Mouse (Mus musculus): ENCODE measurements around the gene 1190007I07Rik. TPM values are rescaled to one million over a fixed set of nuclear protein-coding genes. Genes with fewer than 3 reads are reported as not detected.

1190007I07Rik gene
- total and polyA plus RNA-seq, 3 experiments: 35.7 to 70.5 (median 53.6) TPM

GRCm38 (mm10) chr10:82632496-82633280 lies 9.7 kb upstream of the 1190007I07Rik start:
- H3K27me3 ChIP-seq (replicated peaks): no peaks in the 10 kb centered on the region
- peaks cover 8 to 52% of the 10 kb centered on the region in 2 experiments for H3K36me3 ChIP-seq (replicated peaks in 1 of 2; ENCODE audit: control insufficient read depth in 1 of 2, insufficient read depth in 1 of 2, low read length in 1 of 2)
- no peak overlapping the region for H3K9ac ChIP-seq (ENCODE audit: insufficient read depth, low read depth)
- dilution Hi-C loops (cut with MboI; ENCODE audit: extremely low pct_ligation_motif_present, extremely low pct_unique_long_range_greater_than_20kb, low sequenced_read_pairs) (no loop called here), in situ Hi-C loops (cut with MboI; ENCODE audit: low pct_ligation_motif_present, low pct_unique_long_range_greater_than_20kb, low sequenced_read_pairs) (no loop called here)
- H3K79me2 ChIP-seq (replicated peaks; ENCODE audit: control insufficient read depth, extremely low read depth, insufficient read depth, poor library complexity, severe bottlenecking): peaks cover 34% of the 10 kb centered on the region
- H3K4me3 ChIP-seq (replicated peaks in 1 of 3; ENCODE audit: low read depth in 2 of 3, low read length in 2 of 3, poor library complexity in 1 of 3): no peak overlapping the region
- no peak overlapping the region for H3K4me2 ChIP-seq (ENCODE audit: insufficient read depth, low read depth, poor library complexity, severe bottlenecking)
- peaks cover 4 to 26% of the 10 kb centered on the region in 2 experiments; a peak in 3 of 4 replicates for H3K4me1 ChIP-seq (ENCODE audit: control insufficient read depth in 1 of 2, insufficient read depth in 2 of 2)
- peaks cover 10% of the 10 kb centered on the region for H3K9me3 ChIP-seq (replicated peaks; ENCODE audit: low read length)
- DNase-seq (ENCODE audit: extremely low read depth): peak; percentile 31
- TF ChIP-seq IRF4 (IDR thresholded peaks at IDR 0.05; ENCODE audit: low read depth, low read length) (0 out of 2 replicates have a peak, but pooled peaks have one; percentile 5), KAT2A (IDR thresholded peaks at IDR 0.05; ENCODE audit: insufficient replicate concordance, low read length) (no peak)
- H3K27ac ChIP-seq (ENCODE audit: insufficient read depth, low read depth): no peak overlapping the region

- H3K36me3 ChIP-seq (replicated peaks in 1 of 2; ENCODE audit: control insufficient read depth in 1 of 2, insufficient read depth in 1 of 2, low read length in 1 of 2): peaks cover 0 to 37% of the 10 kb centered on the region in 2 experiments
- dilution Hi-C loops (cut with MboI; ENCODE audit: extremely low pct_ligation_motif_present, extremely low pct_unique_long_range_greater_than_20kb, low sequenced_read_pairs): no loop called here
Measured at GRCm38 (mm10) chr10:82631133-82631532, 8.1 kb upstream of the 1190007I07Rik start.

DNA sequence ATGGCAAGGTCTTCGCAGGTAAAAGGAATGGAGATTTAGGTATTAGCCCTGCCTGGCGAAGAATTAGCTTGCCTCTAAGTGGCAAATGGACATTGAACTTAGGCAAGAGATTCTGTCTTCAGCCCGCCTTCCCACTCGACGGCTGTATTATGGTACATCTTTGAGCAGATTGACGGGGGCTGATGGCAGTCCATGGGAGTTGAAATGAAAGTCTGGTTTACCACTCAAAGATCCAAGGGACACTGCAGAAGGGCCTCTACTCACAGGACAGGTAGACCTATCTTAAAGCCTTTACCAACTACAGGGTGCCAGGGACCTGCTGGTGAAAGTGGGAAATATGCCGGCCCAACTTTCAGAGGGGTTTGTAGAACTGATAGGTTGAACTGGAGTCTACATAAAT lies 7.5 kb upstream of the 1190007I07Rik start:
- Histone ChIP-seq H3K4me3 (replicated peaks in 1 of 3; ENCODE audit: low read depth in 2 of 3, low read length in 2 of 3, poor library complexity in 1 of 3) (peak overlapping the region; percentile 86 to 93 (median 90)), H3K27ac (ENCODE audit: insufficient read depth, low read depth) (no peak overlapping the region), H3K9me3 (replicated peaks; ENCODE audit: low read length) (peaks cover 10% of the 10 kb centered on the region), H3K27me3 (replicated peaks) (no peaks in the 10 kb centered on the region), H3K4me2 (ENCODE audit: insufficient read depth, low read depth, poor library complexity, severe bottlenecking) (peak overlapping the region; percentile 83), H3K4me1 (ENCODE audit: control insufficient read depth in 1 of 2, insufficient read depth in 2 of 2) (peaks cover 4 to 26% of the 10 kb centered on the region in 2 experiments; a peak in 3 of 4 replicates), H3K36me3 (replicated peaks in 1 of 2; ENCODE audit: control insufficient read depth in 1 of 2, insufficient read depth in 1 of 2, low read length in 1 of 2) (peaks cover 0 to 35% of the 10 kb centered on the region in 2 experiments), H3K79me2 (replicated peaks; ENCODE audit: control insufficient read depth, extremely low read depth, insufficient read depth, poor library complexity, severe bottlenecking) (peaks cover 29% of the 10 kb centered on the region), H3K9ac (ENCODE audit: insufficient read depth, low read depth) (peak overlapping the region; percentile 75)
- dilution Hi-C loops (cut with MboI; ENCODE audit: extremely low pct_ligation_motif_present, extremely low pct_unique_long_range_greater_than_20kb, low sequenced_read_pairs) (no loop called here), in situ Hi-C loops (cut with MboI; ENCODE audit: low pct_ligation_motif_present, low pct_unique_long_range_greater_than_20kb, low sequenced_read_pairs) (no loop called here)
- DNase-seq (ENCODE audit: extremely low read depth): peak; percentile 19
- TF ChIP-seq GABPA (IDR thresholded peaks at IDR 0.05; ENCODE audit: insufficient replicate concordance, low read depth, low read length) (no peak), SMC3 (IDR thresholded peaks at IDR 0.05; ENCODE audit: low read depth, low read length) (no peak), RAD21 (IDR thresholded peaks at IDR 0.05; ENCODE audit: low read depth, low read length) (no peak)

More at GRCm38 (mm10) chr10:82631133-82631532, 8.1 kb upstream of the 1190007I07Rik start:
- Histone ChIP-seq H3K27me3 (replicated peaks) (no peaks in the 10 kb centered on the region), H3K4me3 (replicated peaks in 1 of 3; ENCODE audit: low read depth in 2 of 3, low read length in 2 of 3, poor library complexity in 1 of 3) (peak overlapping the region; percentile 25 to 93 (median 86)), H3K4me2 (ENCODE audit: insufficient read depth, low read depth, poor library complexity, severe bottlenecking) (peak overlapping the region; percentile 83), H3K9me3 (replicated peaks; ENCODE audit: low read length) (peaks cover 10% of the 10 kb centered on the region), H3K79me2 (replicated peaks; ENCODE audit: control insufficient read depth, extremely low read depth, insufficient read depth, poor library complexity, severe bottlenecking) (peaks cover 29% of the 10 kb centered on the region), H3K4me1 (ENCODE audit: control insufficient read depth in 1 of 2, insufficient read depth in 2 of 2) (peaks cover 4 to 26% of the 10 kb centered on the region in 2 experiments; a peak in 3 of 4 replicates), H3K9ac (ENCODE audit: insufficient read depth, low read depth) (peak overlapping the region; percentile 75; the same call in 1 of the 2 replicates), H3K27ac (ENCODE audit: insufficient read depth, low read depth) (no peak overlapping the region)
- 0 out of 2 replicates have a peak, but pooled peaks have one; percentile 23 for TF ChIP-seq POLR2A (IDR thresholded peaks at IDR 0.05; ENCODE audit: low read depth, low read length)
- peak; percentile 50; the same call in 1 of the 2 replicates for TF ChIP-seq ETS1 (conservative IDR thresholded peaks at IDR 0.05; ENCODE audit: low read depth, low read length)
- TF ChIP-seq EP300 (IDR thresholded peaks at IDR 0.05; ENCODE audit: low read length): no peak
- no peak for TF ChIP-seq IRF4 (IDR thresholded peaks at IDR 0.05; ENCODE audit: low read depth, low read length)
- 0 out of 2 replicates have a peak, but pooled peaks have one; percentile 2 for TF ChIP-seq MYC (IDR thresholded peaks at IDR 0.05; ENCODE audit: low read depth, low read length)
- no peak for TF ChIP-seq RCOR1 (conservative IDR thresholded peaks at IDR 0.05; ENCODE audit: low read depth, low read length)
- TF ChIP-seq BHLHE40 (IDR thresholded peaks at IDR 0.05; ENCODE audit: low read depth, low read length): peak; percentile 78
- TF ChIP-seq MXI1 (IDR thresholded peaks at IDR 0.05; ENCODE audit: low read depth, low read length): peak; percentile 66
- 0 out of 2 replicates have a peak, but pooled peaks have one; percentile 44 for TF ChIP-seq JUND (conservative IDR thresholded peaks at IDR 0.05; ENCODE audit: low read depth, low read length)
- TF ChIP-seq SMC3 (IDR thresholded peaks at IDR 0.05; ENCODE audit: low read depth, low read length): no peak
- in situ Hi-C loops (cut with MboI; ENCODE audit: low pct_ligation_motif_present, low pct_unique_long_range_greater_than_20kb, low sequenced_read_pairs): no loop called here
- peak; percentile 66 for DNase-seq (ENCODE audit: extremely low read depth)

All from CH12.LX (cell line).